Mouse (Mus musculus): ENCODE measurements around the gene Cbln1.

The Cbln1 gene

GRCm38 (mm10) chr8:87470834-87471602 lies 1.4 kb downstream of the Cbln1 start:
- intact Hi-C loops (cut with DNase I): loop anchor here (5.0 to 10.0 kb wide), 2 partner anchors 156 to 539 kb away; no protein-coding TSS in a partner anchor

DNA sequence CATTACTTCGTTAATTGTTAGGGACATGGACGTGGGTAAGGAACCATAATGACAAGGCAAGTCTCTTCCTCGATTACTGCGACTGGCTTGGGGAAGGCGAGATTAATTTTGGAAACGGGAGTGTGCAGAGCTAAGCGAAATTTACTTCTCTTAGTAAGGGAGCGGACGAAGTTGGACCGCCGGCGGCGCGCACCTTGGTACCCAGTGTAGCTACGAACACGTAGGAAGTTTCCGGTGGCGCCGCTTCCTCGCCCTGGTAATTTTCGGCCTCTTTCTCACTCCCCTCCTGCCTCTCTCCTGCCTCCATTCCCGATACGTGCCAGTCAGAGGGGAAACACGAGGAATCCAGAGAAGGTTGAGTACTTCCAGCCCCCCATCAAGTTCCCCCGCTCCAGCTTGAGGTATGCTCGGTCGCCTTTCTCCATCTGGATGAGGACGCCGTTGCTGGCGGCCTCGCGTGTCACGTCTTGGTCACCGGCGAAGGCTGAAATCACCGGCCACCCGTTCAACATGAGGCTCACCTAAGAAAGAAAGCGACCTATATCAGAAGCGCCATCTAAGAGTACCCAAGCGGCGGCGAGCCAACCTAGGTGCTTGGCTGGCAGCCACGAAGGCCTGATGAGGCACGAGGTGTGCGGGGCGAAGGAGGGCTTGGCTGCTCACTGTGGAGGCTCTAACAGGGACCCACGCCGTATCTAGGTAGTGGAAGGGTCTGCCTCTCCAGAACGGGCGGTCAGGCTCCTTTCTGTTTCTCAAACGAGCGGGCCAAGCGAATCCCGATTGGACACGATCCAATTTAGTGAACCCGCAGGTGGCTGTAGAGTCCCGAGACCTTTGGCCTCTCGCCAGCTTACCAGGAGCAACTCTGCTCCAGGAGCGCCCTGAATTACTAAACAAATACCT lies 2.2 kb downstream of the Cbln1 start:
- intact Hi-C loops (cut with DNase I): loop anchor here (5.0 to 10.0 kb wide), 3 partner anchors 155 to 538 kb away; no protein-coding TSS in a partner anchor

DNA sequence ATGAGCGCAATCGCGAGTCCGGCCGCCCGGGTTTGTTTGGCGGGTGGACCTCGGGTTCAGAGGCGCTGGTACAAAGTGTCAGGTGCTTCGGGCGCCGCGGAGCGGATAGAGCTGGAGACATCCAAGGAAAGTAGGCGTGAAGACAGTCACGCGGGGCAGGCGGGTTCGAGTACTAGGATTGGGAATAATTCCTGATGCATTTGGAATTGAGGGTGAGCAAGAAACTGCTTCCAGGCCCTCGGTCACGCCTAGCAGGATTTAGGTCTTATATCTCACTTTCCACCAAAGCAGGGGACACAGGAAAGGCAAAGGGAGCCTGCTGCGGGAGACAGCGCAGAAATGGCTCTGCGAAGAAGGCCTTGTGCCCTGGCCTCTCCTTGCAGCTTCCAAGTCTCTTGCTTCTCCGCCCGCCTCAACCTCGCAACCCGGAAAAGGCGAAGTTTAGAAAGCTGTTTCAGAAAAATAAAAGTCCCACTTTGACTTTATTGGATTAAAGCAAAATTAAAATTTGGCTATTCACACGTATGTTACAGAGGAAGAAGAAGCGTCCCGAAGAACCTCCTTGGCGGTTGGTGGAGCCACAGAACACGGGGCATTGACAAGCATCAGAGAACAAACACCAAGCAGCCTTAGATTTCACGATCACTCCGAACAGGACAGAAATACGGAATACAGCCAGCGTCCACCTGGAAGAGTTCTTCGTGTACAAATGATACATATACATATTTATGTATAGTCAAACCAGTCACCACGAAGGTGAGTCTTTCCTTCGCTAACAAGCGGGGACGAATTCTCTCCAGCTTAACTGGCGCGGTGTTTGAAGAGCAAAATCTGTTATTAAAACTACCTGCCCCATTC lies 3.2 kb downstream of the Cbln1 start:
- intact Hi-C loops (cut with DNase I): loop anchor here (5.0 kb wide), 1 partner anchor 252 kb away; no protein-coding TSS in a partner anchor

- intact Hi-C loops (cut with DNase I): loop anchor here (5.0 kb wide), 1 partner anchor 251 kb away; no protein-coding TSS in a partner anchor
Measured at GRCm38 (mm10) chr8:87468416-87468957, 3.9 kb downstream of the Cbln1 start.

GRCm38 (mm10) chr8:87467906-87468305 lies 4.5 kb downstream of the Cbln1 start:
- intact Hi-C loops (cut with DNase I): loop anchor here (5.0 kb wide), 1 partner anchor 251 kb away; no protein-coding TSS in a partner anchor

DNA sequence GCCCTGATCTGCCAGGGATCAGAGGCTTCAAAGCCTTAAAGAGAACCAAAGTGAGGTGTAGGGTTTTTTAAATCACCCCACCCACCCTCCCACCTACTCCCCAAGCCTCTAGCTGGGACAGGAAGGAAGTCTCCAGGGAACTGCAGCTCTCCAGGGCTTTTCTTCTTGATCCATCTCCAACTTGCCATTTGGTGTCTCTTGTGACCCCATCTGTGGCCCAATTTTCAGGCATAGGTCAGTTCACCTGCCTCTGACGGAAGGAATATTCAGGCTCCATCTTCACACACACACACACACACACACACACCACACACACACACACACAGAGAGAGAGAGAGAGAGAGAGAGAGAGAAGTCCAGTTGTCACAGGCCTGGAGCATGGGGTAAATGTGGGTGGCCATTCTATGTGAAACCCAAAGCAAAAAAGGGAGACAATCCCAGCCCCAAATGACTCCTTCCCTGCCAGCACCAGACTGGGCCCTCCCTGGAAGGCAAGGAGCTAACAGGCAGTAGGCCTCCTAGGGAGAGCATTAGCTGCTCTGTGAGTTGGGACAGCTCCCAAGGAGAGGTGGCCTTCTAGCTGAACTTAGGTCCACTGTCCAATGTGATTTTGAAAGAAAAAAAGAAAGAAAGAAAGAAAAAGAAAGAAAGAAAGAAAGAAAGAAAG lies 5.3 kb downstream of the Cbln1 start:
- intact Hi-C loops (cut with DNase I): loop anchor here (5.0 kb wide), 1 partner anchor 250 kb away; no protein-coding TSS in a partner anchor

GRCm38 (mm10) chr8:87466335-87466734 lies 6.1 kb downstream of the Cbln1 start:
- intact Hi-C loops (cut with DNase I): loop anchor here (5.0 kb wide), 1 partner anchor 249 kb away; no protein-coding TSS in a partner anchor

DNA sequence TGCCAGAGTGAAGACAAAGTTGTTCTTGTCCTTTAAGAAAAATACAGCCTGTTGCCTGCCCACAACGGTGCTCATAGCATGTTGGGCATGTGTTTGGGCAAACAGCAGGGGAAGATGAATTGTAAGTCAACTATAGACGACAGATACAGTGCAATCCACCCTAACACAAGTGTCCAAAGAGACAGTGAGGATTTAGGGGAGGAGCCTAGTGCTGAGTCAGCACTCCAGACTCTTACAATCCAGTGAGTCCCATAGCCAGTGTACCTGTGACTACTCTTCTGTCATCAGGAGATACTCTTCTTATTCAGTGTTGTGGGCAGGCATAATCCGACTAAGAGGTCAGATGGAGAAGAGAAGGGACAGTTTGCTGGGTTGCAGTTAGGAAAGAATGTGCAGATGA lies 8.0 kb downstream of the Cbln1 start:
- intact Hi-C loops (cut with DNase I): no loop called here

DNA sequence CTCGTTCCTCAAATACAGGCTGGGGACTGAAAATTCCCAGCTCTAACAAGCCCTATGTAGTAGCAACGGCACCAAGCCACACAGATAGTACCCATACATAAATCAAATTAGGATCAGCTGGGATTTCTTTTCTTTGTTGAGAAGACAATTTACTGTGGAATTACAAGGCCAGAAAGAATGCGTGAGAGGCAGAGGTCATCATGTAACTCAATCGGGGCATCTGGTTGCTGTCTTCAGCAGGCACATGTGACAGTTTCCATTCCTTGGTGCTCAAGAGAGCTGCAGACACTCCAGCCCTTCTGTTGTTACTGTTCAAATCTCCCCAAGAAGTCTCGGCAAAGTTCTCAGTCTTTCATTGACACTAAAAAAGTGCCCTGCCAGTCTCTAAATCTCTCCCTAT lies 10.6 kb downstream of the Cbln1 start:
- intact Hi-C loops (cut with DNase I): no loop called here

DNA sequence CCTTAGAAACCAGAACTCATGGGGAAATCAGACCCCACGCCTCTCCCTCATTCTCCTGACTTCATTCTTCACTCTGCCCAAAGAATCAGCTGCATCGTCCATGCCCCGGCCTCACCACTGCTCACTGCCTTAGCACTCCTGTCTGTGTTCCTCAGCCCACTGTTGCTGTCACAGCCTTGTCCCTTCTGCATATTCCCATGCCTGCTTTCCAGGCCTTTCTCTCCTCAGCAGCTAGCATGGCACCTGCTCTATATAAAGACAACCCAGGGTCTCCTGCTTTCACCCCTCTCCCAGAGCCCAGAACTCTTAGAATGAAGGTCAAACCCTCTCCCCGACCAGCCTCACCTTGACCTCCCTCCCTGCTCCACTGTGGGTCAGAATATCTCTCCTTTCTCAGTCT lies 15.5 kb downstream of the Cbln1 start:
- intact Hi-C loops (cut with DNase I): no loop called here

GRCm38 (mm10) chr8:87452815-87453214 lies 19.6 kb downstream of the Cbln1 start:
- intact Hi-C loops (cut with DNase I): no loop called here

GRCm38 (mm10) chr8:87451737-87452136 lies 20.7 kb downstream of the Cbln1 start:
- intact Hi-C loops (cut with DNase I): no loop called here

DNA sequence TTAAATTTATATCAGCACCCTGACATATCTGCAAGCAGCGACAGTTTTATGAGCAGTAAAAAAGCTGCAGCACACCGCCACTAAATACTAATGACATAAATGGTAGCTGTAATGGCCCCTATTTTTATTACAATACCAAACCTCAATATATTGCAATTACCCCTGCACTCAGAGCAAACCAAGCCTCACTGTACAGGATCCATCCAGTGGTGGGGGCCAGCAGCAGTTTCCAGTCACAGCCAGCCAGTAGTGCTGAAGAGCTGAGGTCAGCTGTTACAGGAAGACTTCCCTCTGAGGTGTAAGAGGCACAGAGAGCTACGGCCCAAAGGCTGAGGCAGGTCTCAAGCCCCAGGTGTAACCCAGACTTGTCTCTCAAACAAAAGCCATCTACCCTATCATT lies 37.8 kb downstream of the Cbln1 start:
- intact Hi-C loops (cut with DNase I): no loop called here

- intact Hi-C loops (cut with DNase I): no loop called here
Measured at GRCm38 (mm10) chr8:87427188-87427587, 45.2 kb downstream of the Cbln1 start.

- intact Hi-C loops (cut with DNase I): no loop called here
Measured at GRCm38 (mm10) chr8:87424706-87425105, 47.7 kb downstream of the Cbln1 start.

DNA sequence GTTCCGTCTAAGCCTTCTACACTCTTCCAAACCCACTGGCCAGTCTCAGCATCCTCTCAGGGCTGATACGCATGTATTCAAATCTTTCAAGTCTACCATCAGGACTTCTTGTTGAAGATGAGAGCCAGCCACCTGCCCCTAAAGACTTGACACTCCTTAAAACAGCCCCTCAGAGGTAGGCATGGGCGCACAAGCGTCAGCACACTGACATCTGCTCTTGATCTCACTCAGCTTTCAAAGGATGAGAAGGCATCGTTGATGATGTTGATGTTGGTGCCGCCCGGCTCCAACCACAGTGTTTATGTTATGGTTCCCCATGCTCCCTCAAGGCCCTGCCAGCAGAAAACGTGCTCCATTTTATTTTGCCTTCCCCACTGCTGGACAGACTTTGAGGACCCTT lies 50.7 kb downstream of the Cbln1 start:
- intact Hi-C loops (cut with DNase I): no loop called here
